Mouse (Mus musculus): ENCODE results near the gene Slc17a7. TPM values are rescaled to one million over a fixed set of nuclear protein-coding genes. Genes with fewer than 3 reads are reported as not detected.
"Not testable (repeated sequence)": the region's sequence is repeated elsewhere in the genome, so short reads cannot be mapped to it uniquely, and the experiment has no call there.

Slc17a7 gene
- polyA plus RNA-seq, 1 experiment from 2014 or later: 2.3 TPM

DNA sequence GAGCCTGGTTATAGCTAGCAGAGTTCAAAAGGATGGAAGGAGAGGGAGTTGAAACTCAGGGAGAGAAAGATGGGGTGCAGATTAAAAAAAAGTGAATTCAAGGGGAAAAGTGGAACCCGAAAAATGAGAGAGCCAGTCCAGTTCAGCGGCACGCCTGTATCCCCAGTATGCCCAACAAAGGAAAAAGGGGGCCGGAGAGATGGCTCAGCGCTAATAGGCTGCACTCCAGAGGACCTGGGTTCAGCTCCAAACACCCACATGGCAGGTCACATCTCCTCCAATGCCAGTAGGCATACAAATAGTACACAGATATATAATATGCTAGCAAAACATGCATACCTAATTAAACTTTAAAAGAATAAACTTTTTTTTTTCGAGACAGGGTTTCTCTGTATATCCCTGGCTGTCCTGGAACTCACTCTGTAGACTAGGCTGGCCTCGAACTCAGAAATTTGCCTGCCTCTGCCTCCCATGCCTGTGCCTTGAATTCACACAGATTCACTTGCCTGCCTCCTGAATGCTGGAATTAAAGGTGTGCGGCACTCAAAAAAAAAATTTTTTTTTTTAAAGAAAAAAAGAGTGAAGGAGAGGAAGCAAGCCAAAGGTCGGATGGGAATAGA, 643 bp upstream of the Slc17a7 start:
- Histone ChIP-seq H3K9me3 (ENCODE audit: control insufficient read depth, low read length) (no peaks in the 10 kb centered on the region), H3K27me3 (ENCODE audit: control insufficient read depth, insufficient read depth, low read length) (peaks cover 55% of the 10 kb centered on the region), H3K36me3 (ENCODE audit: control insufficient read depth, insufficient read depth, low read length) (0 out of 2 replicates have a peak, but pooled peaks cover 3% of the 10 kb centered on the region), H3K4me2 (ENCODE audit: low read depth) (no peak overlapping the region), H3K4me3 (ENCODE audit: low read depth, low read length) (no peak overlapping the region), H3K9ac (ENCODE audit: low read length) (no peak overlapping the region), H3K27ac (ENCODE audit: low read depth, low read length) (no peak overlapping the region), H3K4me1 (ENCODE audit: control insufficient read depth, insufficient read depth, low read length) (peaks cover 9% of the 10 kb centered on the region)
- no peak for DNase-seq (ENCODE audit: low spot score)
- 74% methylated on average over 9 of the region's 9 CpGs for WGBS
- no peak for ATAC-seq (ENCODE audit: insufficient read depth, low FRiP score, low TSS enrichment)

DNA sequence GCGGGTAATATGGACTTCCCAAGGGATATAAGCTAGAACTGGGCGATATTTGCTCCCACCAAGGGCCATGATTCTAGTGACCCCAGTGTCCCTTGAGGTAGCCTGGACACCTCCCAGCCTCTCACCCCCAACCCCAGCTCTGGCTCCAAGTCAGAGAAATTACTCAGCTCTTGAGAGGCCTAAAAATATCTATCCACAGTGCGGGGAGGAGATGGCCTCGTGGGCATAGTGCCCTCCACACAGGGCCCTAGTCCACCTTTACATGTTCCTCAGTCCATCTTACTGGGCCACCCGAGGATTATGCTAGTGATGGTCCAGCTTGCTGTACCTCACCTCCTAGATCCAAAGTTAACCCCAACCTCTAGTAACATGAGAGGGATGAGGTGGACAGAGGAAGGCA, 1.1 kb downstream of the Slc17a7 start:
- Histone ChIP-seq H3K36me3 (ENCODE audit: control insufficient read depth, insufficient read depth, low read length) (no peaks in the 10 kb centered on the region), H3K27ac (ENCODE audit: low read depth, low read length) (no peak overlapping the region), H3K4me2 (ENCODE audit: low read depth) (no peak overlapping the region), H3K27me3 (ENCODE audit: control insufficient read depth, insufficient read depth, low read length) (peaks cover 72% of the 10 kb centered on the region), H3K4me1 (ENCODE audit: control insufficient read depth, insufficient read depth, low read length) (peaks cover 9% of the 10 kb centered on the region), H3K9ac (ENCODE audit: low read length) (no peak overlapping the region), H3K4me3 (ENCODE audit: low read depth, low read length) (no peak overlapping the region), H3K9me3 (ENCODE audit: control insufficient read depth, low read length) (peaks cover 7% of the 10 kb centered on the region)
- 67% methylated on average over 5 of the region's 5 CpGs for WGBS
- ATAC-seq (ENCODE audit: insufficient read depth, low FRiP score, low TSS enrichment) (no peak), DNase-seq (ENCODE audit: low spot score) (no peak)

DNA sequence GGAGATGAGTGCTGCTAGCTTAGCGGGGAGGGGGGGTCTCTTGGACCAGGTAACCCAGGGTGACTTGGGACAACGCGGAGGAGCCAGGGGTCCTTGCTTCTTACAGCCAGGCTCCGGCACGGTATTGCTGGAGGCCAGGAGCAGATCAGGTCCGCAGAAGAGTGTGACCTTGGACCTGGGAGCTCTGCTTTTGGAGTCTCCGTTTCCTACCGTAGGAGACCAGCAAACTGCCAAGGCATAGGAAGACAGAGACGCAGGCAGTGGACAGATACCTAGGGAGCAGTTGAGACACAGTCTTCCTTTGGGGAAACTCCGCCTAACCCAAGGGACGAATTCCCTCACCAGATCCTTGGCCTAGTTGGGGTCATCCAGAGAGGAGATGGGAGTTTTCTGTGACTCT, 2.0 kb downstream of the Slc17a7 start:
- DNase-seq (ENCODE audit: low spot score) (no peak), ATAC-seq (ENCODE audit: insufficient read depth, low FRiP score, low TSS enrichment) (no peak)
- Histone ChIP-seq H3K4me3 (ENCODE audit: low read depth, low read length) (no peak overlapping the region), H3K9me3 (ENCODE audit: control insufficient read depth, low read length) (peaks cover 8% of the 10 kb centered on the region), H3K4me2 (ENCODE audit: low read depth) (no peak overlapping the region), H3K36me3 (ENCODE audit: control insufficient read depth, insufficient read depth, low read length) (no peaks in the 10 kb centered on the region), H3K27ac (ENCODE audit: low read depth, low read length) (no peak overlapping the region), H3K4me1 (ENCODE audit: control insufficient read depth, insufficient read depth, low read length) (peaks cover 9% of the 10 kb centered on the region), H3K27me3 (ENCODE audit: control insufficient read depth, insufficient read depth, low read length) (peaks cover 72% of the 10 kb centered on the region), H3K9ac (ENCODE audit: low read length) (no peak overlapping the region)
- 41% methylated on average over 11 of the region's 11 CpGs for WGBS

DNA sequence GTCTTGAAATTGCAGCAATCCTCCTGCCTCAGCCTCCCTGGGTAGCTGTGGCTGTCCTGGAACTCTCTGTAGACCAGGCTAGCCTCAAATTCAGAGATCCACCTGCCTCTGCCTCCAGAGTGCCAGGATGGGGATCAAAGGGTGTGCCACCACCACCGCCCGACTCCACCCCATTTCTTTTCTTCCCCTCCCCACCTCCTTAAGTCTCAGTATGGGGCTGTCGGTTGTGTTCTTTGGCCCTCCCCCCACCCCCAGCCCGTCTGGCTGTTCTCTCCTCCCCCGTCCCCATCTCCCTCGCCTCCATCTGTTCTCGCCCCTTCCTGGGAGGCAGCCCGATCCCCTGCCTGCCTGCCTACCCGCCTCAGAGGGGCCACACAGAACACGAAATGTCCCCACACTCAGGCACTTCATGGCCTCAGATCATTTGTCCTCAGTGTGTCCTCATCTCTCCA, 3.2 kb downstream of the Slc17a7 start:
- DNase-seq (ENCODE audit: low spot score) (no peak), ATAC-seq (ENCODE audit: insufficient read depth, low FRiP score, low TSS enrichment) (no peak)
- peaks cover 72% of the 10 kb centered on the region for H3K27me3 ChIP-seq (ENCODE audit: control insufficient read depth, insufficient read depth, low read length)
- H3K9me3 ChIP-seq (ENCODE audit: control insufficient read depth, low read length): peaks cover 8% of the 10 kb centered on the region
- no peak overlapping the region for H3K4me2 ChIP-seq (ENCODE audit: low read depth)
- H3K4me3 ChIP-seq (ENCODE audit: low read depth, low read length): no peak overlapping the region
- WGBS: 15% methylated on average over 10 of the region's 10 CpGs
- H3K36me3 ChIP-seq (ENCODE audit: control insufficient read depth, insufficient read depth, low read length): no peaks in the 10 kb centered on the region; the same call in 1 of the 2 replicates
- H3K27ac ChIP-seq (ENCODE audit: low read depth, low read length): no peak overlapping the region
- H3K9ac ChIP-seq (ENCODE audit: low read length): no peak overlapping the region
- peaks cover 9% of the 10 kb centered on the region for H3K4me1 ChIP-seq (ENCODE audit: control insufficient read depth, insufficient read depth, low read length)

DNA sequence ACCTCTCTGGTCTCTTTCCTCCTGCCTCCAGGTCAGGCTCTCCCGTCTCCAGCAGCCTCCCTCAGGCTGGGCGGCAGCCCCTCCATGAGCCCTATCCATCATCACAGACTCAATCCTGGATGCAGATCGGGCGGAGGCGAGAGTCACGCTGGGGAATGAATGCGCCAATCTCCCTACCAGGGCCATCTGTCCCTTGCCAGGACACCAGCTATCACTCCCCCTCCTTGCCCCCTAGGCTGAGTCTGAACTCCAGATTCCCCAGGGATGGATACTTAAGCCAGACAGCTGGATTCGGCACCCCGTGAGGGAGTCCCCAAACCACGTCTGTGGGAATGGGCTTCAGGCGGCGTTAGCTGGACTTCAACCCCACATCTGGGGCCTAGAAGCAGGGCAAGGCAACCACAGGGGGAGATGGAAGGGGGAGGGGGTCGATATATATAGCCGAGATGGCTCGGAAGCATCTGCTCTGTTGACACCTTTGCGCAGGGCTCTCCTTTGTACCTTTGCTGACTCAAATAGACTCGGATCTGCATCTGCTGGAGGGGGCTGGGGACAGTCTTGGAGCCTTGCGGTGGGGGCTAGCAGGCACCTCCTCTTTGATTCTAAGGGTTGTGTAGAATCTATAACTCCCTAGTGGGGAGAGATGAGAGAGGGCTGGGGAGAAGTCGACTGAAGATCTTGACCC, 4.2 kb downstream of the Slc17a7 start:
- no peak overlapping the region for H3K4me3 ChIP-seq (ENCODE audit: low read depth, low read length)
- DNase-seq (ENCODE audit: low spot score) (peak; percentile 60), ATAC-seq (ENCODE audit: insufficient read depth, low FRiP score, low TSS enrichment) (no peak)
- WGBS: 3% methylated on average over 19 of the region's 19 CpGs
- no peaks in the 10 kb centered on the region; the same call in 1 of the 2 replicates for H3K36me3 ChIP-seq (ENCODE audit: control insufficient read depth, insufficient read depth, low read length)
- H3K9me3 ChIP-seq (ENCODE audit: control insufficient read depth, low read length): peaks cover 8% of the 10 kb centered on the region
- H3K4me1 ChIP-seq (ENCODE audit: control insufficient read depth, insufficient read depth, low read length): peaks cover 3% of the 10 kb centered on the region
- H3K27me3 ChIP-seq (ENCODE audit: control insufficient read depth, insufficient read depth, low read length): peaks cover 66% of the 10 kb centered on the region
- H3K27ac ChIP-seq (ENCODE audit: low read depth, low read length): no peak overlapping the region
- H3K9ac ChIP-seq (ENCODE audit: low read length): no peak overlapping the region
- no peak overlapping the region for H3K4me2 ChIP-seq (ENCODE audit: low read depth)

DNA sequence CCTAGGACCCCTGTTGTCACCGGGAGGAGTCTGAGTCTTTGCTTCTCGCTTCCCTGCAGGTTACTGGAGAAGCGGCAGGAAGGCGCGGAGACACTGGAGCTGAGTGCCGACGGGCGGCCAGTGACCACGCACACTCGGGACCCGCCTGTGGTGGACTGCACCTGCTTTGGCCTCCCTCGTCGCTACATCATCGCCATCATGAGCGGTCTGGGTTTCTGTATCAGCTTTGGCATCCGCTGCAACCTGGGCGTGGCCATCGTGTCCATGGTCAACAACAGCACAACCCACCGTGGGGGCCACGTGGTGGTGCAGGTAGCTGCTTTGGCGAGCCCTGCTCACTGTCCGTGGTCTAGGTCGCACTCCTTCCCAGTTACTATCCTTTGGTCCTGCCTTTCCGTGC, 4.9 kb downstream of the Slc17a7 start:
- no peak overlapping the region for H3K4me3 ChIP-seq (ENCODE audit: low read depth, low read length)
- H3K4me2 ChIP-seq (ENCODE audit: low read depth): no peak overlapping the region
- ATAC-seq (ENCODE audit: insufficient read depth, low FRiP score, low TSS enrichment): no peak
- H3K36me3 ChIP-seq (ENCODE audit: control insufficient read depth, insufficient read depth, low read length): no peaks in the 10 kb centered on the region; the same call in 1 of the 2 replicates
- no peak for DNase-seq (ENCODE audit: low spot score)
- no peak overlapping the region for H3K9ac ChIP-seq (ENCODE audit: low read length)
- 3% methylated on average over 24 of the region's 24 CpGs for WGBS
- H3K9me3 ChIP-seq (ENCODE audit: control insufficient read depth, low read length): peaks cover 8% of the 10 kb centered on the region
- H3K4me1 ChIP-seq (ENCODE audit: control insufficient read depth, insufficient read depth, low read length): peaks cover 3% of the 10 kb centered on the region
- H3K27me3 ChIP-seq (ENCODE audit: control insufficient read depth, insufficient read depth, low read length): peaks cover 59% of the 10 kb centered on the region
- H3K27ac ChIP-seq (ENCODE audit: low read depth, low read length): no peak overlapping the region

DNA sequence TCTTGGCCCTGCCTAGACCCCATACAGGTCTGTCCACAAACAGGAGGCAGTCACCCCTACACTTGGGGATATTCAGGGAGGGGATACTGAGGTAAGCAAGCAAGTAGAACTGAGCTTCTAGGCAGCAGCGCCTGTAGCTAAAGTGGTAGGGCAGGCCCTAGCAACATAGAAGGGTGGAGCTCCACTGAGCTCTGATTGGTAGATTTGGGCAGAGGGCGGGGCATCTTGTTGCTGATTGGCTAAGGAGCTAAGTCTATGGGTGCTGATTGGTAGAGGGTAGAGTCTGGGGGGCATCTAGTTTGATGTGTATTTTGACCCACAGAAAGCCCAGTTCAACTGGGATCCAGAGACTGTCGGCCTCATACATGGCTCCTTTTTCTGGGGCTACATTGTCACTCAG, 5.7 kb downstream of the Slc17a7 start:
- no peak for ATAC-seq (ENCODE audit: insufficient read depth, low FRiP score, low TSS enrichment)
- no peak overlapping the region for H3K4me3 ChIP-seq (ENCODE audit: low read depth, low read length)
- H3K4me2 ChIP-seq (ENCODE audit: low read depth): no peak overlapping the region
- 97% methylated on average over 3 of the region's 3 CpGs for WGBS
- H3K36me3 ChIP-seq (ENCODE audit: control insufficient read depth, insufficient read depth, low read length): no peaks in the 10 kb centered on the region; the same call in 1 of the 2 replicates
- no peak overlapping the region for H3K9ac ChIP-seq (ENCODE audit: low read length)
- no peak overlapping the region for H3K27ac ChIP-seq (ENCODE audit: low read depth, low read length)
- no peaks in the 10 kb centered on the region for H3K4me1 ChIP-seq (ENCODE audit: control insufficient read depth, insufficient read depth, low read length)
- peaks cover 58% of the 10 kb centered on the region for H3K27me3 ChIP-seq (ENCODE audit: control insufficient read depth, insufficient read depth, low read length)
- peaks cover 8% of the 10 kb centered on the region for H3K9me3 ChIP-seq (ENCODE audit: control insufficient read depth, low read length)
- no peak for DNase-seq (ENCODE audit: low spot score)

DNA sequence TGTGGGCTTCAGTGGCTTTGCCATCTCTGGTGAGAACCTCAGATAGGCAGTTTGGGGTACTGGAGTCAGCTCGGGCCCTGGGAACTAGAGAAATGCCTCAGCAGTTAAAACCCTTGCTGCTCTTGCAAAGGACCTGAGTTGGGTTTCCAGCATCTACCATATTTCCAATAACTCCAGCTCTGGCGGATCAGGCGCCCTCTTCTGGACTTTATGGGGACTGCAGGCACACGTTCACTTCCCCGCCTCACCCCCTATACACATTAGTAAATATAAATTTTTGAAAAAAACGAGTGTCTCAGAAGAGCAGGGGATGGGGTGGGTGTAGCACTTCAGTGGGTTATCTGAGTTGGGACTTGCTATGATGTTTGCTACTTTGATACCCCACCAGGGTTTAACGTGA, 9.2 kb downstream of the Slc17a7 start:
- Histone ChIP-seq H3K27me3 (ENCODE audit: control insufficient read depth, insufficient read depth, low read length) (peaks cover 60% of the 10 kb centered on the region), H3K36me3 (ENCODE audit: control insufficient read depth, insufficient read depth, low read length) (no peaks in the 10 kb centered on the region; the same call in 1 of the 2 replicates), H3K4me1 (ENCODE audit: control insufficient read depth, insufficient read depth, low read length) (peaks cover 6% of the 10 kb centered on the region), H3K9ac (ENCODE audit: low read length) (no peak overlapping the region), H3K27ac (ENCODE audit: low read depth, low read length) (no peak overlapping the region), H3K4me2 (ENCODE audit: low read depth) (no peak overlapping the region), H3K9me3 (ENCODE audit: control insufficient read depth, low read length) (peaks cover 8% of the 10 kb centered on the region), H3K4me3 (ENCODE audit: low read depth, low read length) (no peak overlapping the region)
- WGBS: 64% methylated on average over 7 of the region's 7 CpGs
- DNase-seq (ENCODE audit: low spot score): no peak
- no peak for ATAC-seq (ENCODE audit: insufficient read depth, low FRiP score, low TSS enrichment)

DNA sequence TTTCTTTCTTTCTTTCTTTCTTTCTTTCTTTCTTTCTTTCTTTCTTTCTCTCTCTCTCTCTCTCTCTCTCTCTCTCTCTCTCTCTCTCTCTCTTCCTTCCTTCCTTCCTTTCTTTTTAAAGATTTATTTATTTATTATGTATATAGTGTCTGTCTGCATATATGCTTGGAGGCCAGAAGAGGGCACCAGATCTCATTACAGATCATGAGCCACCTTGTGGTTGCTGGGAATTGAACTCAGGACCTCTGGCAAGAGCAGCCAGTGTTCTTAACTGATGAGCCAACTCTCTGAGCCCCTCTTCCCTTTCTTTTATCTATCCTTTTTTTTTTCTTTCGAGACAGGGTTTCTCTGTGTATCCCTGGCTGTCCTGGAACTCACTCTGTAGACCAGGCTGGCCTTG, 10.0 kb downstream of the Slc17a7 start:
- not testable (repeated sequence) for H3K27ac ChIP-seq (ENCODE audit: low read depth, low read length); ATAC-seq (ENCODE audit: insufficient read depth, low FRiP score, low TSS enrichment); H3K9me3 ChIP-seq (ENCODE audit: control insufficient read depth, low read length); H3K4me3 ChIP-seq (ENCODE audit: low read depth, low read length); DNase-seq (ENCODE audit: low spot score); H3K4me1 ChIP-seq (ENCODE audit: control insufficient read depth, insufficient read depth, low read length); H3K4me2 ChIP-seq (ENCODE audit: low read depth); H3K9ac ChIP-seq (ENCODE audit: low read length); H3K36me3 ChIP-seq (ENCODE audit: control insufficient read depth, insufficient read depth, low read length)
- peaks cover 61% of the 10 kb centered on the region for H3K27me3 ChIP-seq (ENCODE audit: control insufficient read depth, insufficient read depth, low read length)
- WGBS: 60% methylated on average over 1 of the region's 1 CpGs

All from neural tube, embryonic 11.5 days (tissue).